ENCODE assay signal across 9 mouse cellular contexts in genomic region chr11:95501826-95502225, GRCm38 (mm10). TPM values are rescaled to one million over a fixed set of nuclear protein-coding genes. Genes with fewer than 3 reads are reported as not detected.
A peak's percentile ranks its signal among the peaks of the same experiment; 100 is the strongest.
DNase-seq lines count a peak whose midpoint lies in the region; ATAC-seq and TF ChIP-seq lines count a peak whose summit lies in the region.
"Not testable (repeated sequence)": the region's sequence is repeated elsewhere in the genome, so short reads cannot be mapped to it uniquely, and the experiment has no call there.
"Had no signal": no experiment of that assay in that cellular context is flagged by ENCODE, and none has a peak within 500 bp of the region (broad histone marks: within the 10 kb centered on the region; RNA-seq: fewer than 3 reads in every experiment).

No protein-coding gene starts in this region.

- H3K4me2 ChIP-seq in forebrain, embryonic 11.5 days (ENCODE audit: low read depth, low read length, severe bottlenecking) = not testable (repeated sequence)

- H3K36me3 ChIP-seq in ES-E14 (ENCODE audit: control insufficient read depth, insufficient read depth, low read length, poor library complexity, severe bottlenecking); forebrain, embryonic 11.5 days (ENCODE audit: control insufficient read depth, insufficient read depth, low read length): not testable (repeated sequence)

- not testable (repeated sequence) for H3K9me3 ChIP-seq in ES-E14 (ENCODE audit: control insufficient read depth, insufficient read depth, low read depth, low read length); forebrain, embryonic 11.5 days (ENCODE audit: control insufficient read depth, low read length)

- not testable (repeated sequence) for H3K27ac ChIP-seq in ES-E14 (ENCODE audit: insufficient read depth, low read depth, low read length, poor library complexity, severe bottlenecking); forebrain, embryonic 11.5 days (ENCODE audit: low read depth, low read length); gastrocnemius, adult 2 months

- H3K27me3 ChIP-seq in forebrain, embryonic 11.5 days (ENCODE audit: control insufficient read depth, insufficient read depth, low read length) = not testable (repeated sequence)

- ATAC-seq in forebrain, embryonic 11.5 days (replicated peaks; ENCODE audit: low FRiP score) = not testable (repeated sequence)

- H3K4me3 ChIP-seq in ES-E14 (ENCODE audit: insufficient read depth in 1 of 2, low read depth in 1 of 2, low read length in 2 of 2, poor library complexity in 1 of 2, severe bottlenecking in 1 of 2); forebrain, embryonic 11.5 days (ENCODE audit: low read depth, low read length); gastrocnemius, adult 2 months: not testable (repeated sequence)

- in situ Hi-C loops in ES-E14 (cut with MboI; ENCODE audit: low sequenced_read_pairs in 2 of 2, unreplicated experiment in 2 of 2) = loop anchor here in 1 of 2 experiments (25.0 kb wide), 1 partner anchor 390 kb away; the partner anchor contains the start of gene Dlx3

- intact Hi-C loops in gastrocnemius, adult 2 months (cut with DNase I) = not testable (repeated sequence)

- DNase-seq in ES-E14 (ENCODE audit: low read depth, low spot score) = not testable (repeated sequence)
- DNase-seq in R1 (ENCODE audit: low read depth, low spot score) = peak; percentile 67
- DNase-seq in ZHBTc4 (ENCODE audit: low read depth, low spot score) = peak; percentile 57
- peak; percentile 15 for DNase-seq in forebrain, embryonic 11.5 days (ENCODE audit: low spot score)
- peak; percentile 0 for DNase-seq in gastrocnemius, adult 2 months

- H3K9ac ChIP-seq in ES-E14 (ENCODE audit: insufficient read depth, low read depth, low read length, poor library complexity, severe bottlenecking); forebrain, embryonic 11.5 days (ENCODE audit: low read length): not testable (repeated sequence)

- 90% methylated on average over 8 of the region's 8 CpGs for WGBS in forebrain, embryonic 11.5 days

- TF ChIP-seq CTCF in gastrocnemius, adult 2 months (IDR thresholded peaks at IDR 0.05) = not testable (repeated sequence)

- H3K4me1 ChIP-seq in ES-E14 (ENCODE audit: control insufficient read depth in 2 of 2, insufficient read depth in 2 of 2, low read length in 2 of 2, poor library complexity in 1 of 2); forebrain, embryonic 11.5 days (replicated peaks; ENCODE audit: control insufficient read depth, insufficient read depth, low read length): not testable (repeated sequence)

TF ChIP-seq in ES-E14, 5 proteins besides CTCF, POLR2A, EP300 and RAD21:
- TF ChIP-seq ZNF384 (IDR thresholded peaks at IDR 0.05; ENCODE audit: low read depth, low read length) = peak; percentile 66

RNA-seq across cellular contexts. Expression of gene Nxph3, which starts 12.5 kb away (rescaled TPM):
- total RNA-seq in ES-E14 (2012; rRNA removed) = 2.4 and 5.5 TPM in 2 replicates
- 0.25 and 0.28 TPM in 2 replicates for polyA plus RNA-seq in forebrain, embryonic 11.5 days (2014; fragmentation: Nextera tagmentation; extraction: Ambion mirVana)
- total RNA-seq in gastrocnemius, adult 2 months (2021) = under 1 TPM; 0.20 to 0.23 TPM
- total RNA-seq: MEL had no signal
- polyA plus RNA-seq: activated CD4-positive, CD25-positive, alpha-beta regulatory T cell, adult 4 months; CD4-positive, CD25-positive, alpha-beta regulatory T cell, adult 4 months; G1E had no signal
